Mouse (Mus musculus): ENCODE measurements around the gene Apol9b. TPM values are rescaled to one million over a fixed set of nuclear protein-coding genes. Genes with fewer than 3 reads are reported as not detected.
"Not testable (repeated sequence)": the region's sequence is repeated elsewhere in the genome, so short reads cannot be mapped to it uniquely, and the experiment has no call there.

Apol9b gene
- polyA plus RNA-seq, 1 experiment from 2014 or later, result not detected

GRCm38 (mm10) chr15:77740511-77741297 is 11.9 kb downstream of the Apol9b start:
- Histone ChIP-seq H3K4me3 (ENCODE audit: low read depth, low read length) (no peak overlapping the region), H3K9me3 (ENCODE audit: control insufficient read depth, low read length) (no peaks in the 10 kb centered on the region), H3K36me3 (ENCODE audit: control insufficient read depth, insufficient read depth, low read length) (no peaks in the 10 kb centered on the region), H3K27ac (replicated peaks; ENCODE audit: low read depth, low read length) (no peak overlapping the region), H3K4me2 (ENCODE audit: low read depth, low read length) (no peak overlapping the region), H3K9ac (ENCODE audit: low read depth, low read length) (no peak overlapping the region), H3K27me3 (replicated peaks; ENCODE audit: control insufficient read depth, insufficient read depth, low read length) (no peaks in the 10 kb centered on the region), H3K4me1 (ENCODE audit: control insufficient read depth, insufficient read depth, low read length) (no peaks in the 10 kb centered on the region)
- WGBS, result 66% methylated on average over 9 of the region's 9 CpGs
- DNase-seq (ENCODE audit: low spot score) (no peak), ATAC-seq (ENCODE audit: low read depth) (no peak)

- ATAC-seq (ENCODE audit: low read depth); H3K27ac ChIP-seq (replicated peaks; ENCODE audit: low read depth, low read length); H3K4me2 ChIP-seq (ENCODE audit: low read depth, low read length); H3K4me1 ChIP-seq (ENCODE audit: control insufficient read depth, insufficient read depth, low read length); H3K4me3 ChIP-seq (ENCODE audit: low read depth, low read length); H3K9me3 ChIP-seq (ENCODE audit: control insufficient read depth, low read length); H3K27me3 ChIP-seq (replicated peaks; ENCODE audit: control insufficient read depth, insufficient read depth, low read length); H3K36me3 ChIP-seq (ENCODE audit: control insufficient read depth, insufficient read depth, low read length); H3K9ac ChIP-seq (ENCODE audit: low read depth, low read length); DNase-seq (ENCODE audit: low spot score): not testable (repeated sequence)
- 81% methylated on average over 6 of the region's 6 CpGs for WGBS
Observed at GRCm38 (mm10) chr15:77741556-77741955, 12.7 kb downstream of the Apol9b start.

- H3K36me3 ChIP-seq (ENCODE audit: control insufficient read depth, insufficient read depth, low read length), result no peaks in the 10 kb centered on the region
- ATAC-seq (ENCODE audit: low read depth), result no peak
- no peak overlapping the region for H3K4me2 ChIP-seq (ENCODE audit: low read depth, low read length)
- H3K9ac ChIP-seq (ENCODE audit: low read depth, low read length), result no peak overlapping the region
- no peaks in the 10 kb centered on the region for H3K4me1 ChIP-seq (ENCODE audit: control insufficient read depth, insufficient read depth, low read length)
- H3K9me3 ChIP-seq (ENCODE audit: control insufficient read depth, low read length), result no peaks in the 10 kb centered on the region
- no peak overlapping the region for H3K27ac ChIP-seq (replicated peaks; ENCODE audit: low read depth, low read length)
- H3K27me3 ChIP-seq (replicated peaks; ENCODE audit: control insufficient read depth, insufficient read depth, low read length), result no peaks in the 10 kb centered on the region
- 41% methylated on average over 5 of the region's 5 CpGs for WGBS
- no peak for DNase-seq (ENCODE audit: low spot score)
- no peak overlapping the region for H3K4me3 ChIP-seq (ENCODE audit: low read depth, low read length)
Observed at GRCm38 (mm10) chr15:77744632-77745031, 15.8 kb downstream of the Apol9b start.

- no peak for ATAC-seq (ENCODE audit: low read depth)
- no peaks in the 10 kb centered on the region for H3K27me3 ChIP-seq (replicated peaks; ENCODE audit: control insufficient read depth, insufficient read depth, low read length)
- H3K27ac ChIP-seq (replicated peaks; ENCODE audit: low read depth, low read length), result no peak overlapping the region
- no peak overlapping the region for H3K4me2 ChIP-seq (ENCODE audit: low read depth, low read length)
- no peak overlapping the region for H3K4me3 ChIP-seq (ENCODE audit: low read depth, low read length)
- no peaks in the 10 kb centered on the region for H3K9me3 ChIP-seq (ENCODE audit: control insufficient read depth, low read length)
- no peak overlapping the region for H3K9ac ChIP-seq (ENCODE audit: low read depth, low read length)
- DNase-seq (ENCODE audit: low spot score), result no peak
- H3K36me3 ChIP-seq (ENCODE audit: control insufficient read depth, insufficient read depth, low read length), result no peaks in the 10 kb centered on the region
- no peaks in the 10 kb centered on the region for H3K4me1 ChIP-seq (ENCODE audit: control insufficient read depth, insufficient read depth, low read length)
Observed at GRCm38 (mm10) chr15:77745081-77745480, 16.2 kb downstream of the Apol9b start.

GRCm38 (mm10) chr15:77746326-77746725 is 17.5 kb downstream of the Apol9b start:
- no peak for DNase-seq (ENCODE audit: low spot score)
- ATAC-seq (ENCODE audit: low read depth), result no peak
- Histone ChIP-seq H3K4me3 (ENCODE audit: low read depth, low read length) (no peak overlapping the region), H3K4me2 (ENCODE audit: low read depth, low read length) (no peak overlapping the region), H3K27me3 (replicated peaks; ENCODE audit: control insufficient read depth, insufficient read depth, low read length) (no peaks in the 10 kb centered on the region), H3K4me1 (ENCODE audit: control insufficient read depth, insufficient read depth, low read length) (no peaks in the 10 kb centered on the region), H3K36me3 (ENCODE audit: control insufficient read depth, insufficient read depth, low read length) (no peaks in the 10 kb centered on the region), H3K9me3 (ENCODE audit: control insufficient read depth, low read length) (no peaks in the 10 kb centered on the region), H3K9ac (ENCODE audit: low read depth, low read length) (no peak overlapping the region), H3K27ac (replicated peaks; ENCODE audit: low read depth, low read length) (no peak overlapping the region)
- WGBS, result 83% methylated on average over 1 of the region's 1 CpGs

- 89% methylated on average over 3 of the region's 3 CpGs for WGBS
Observed at GRCm38 (mm10) chr15:77748414-77748813, 19.6 kb downstream of the Apol9b start.

GRCm38 (mm10) chr15:77749717-77750116 is 20.9 kb downstream of the Apol9b start:
- DNase-seq (ENCODE audit: low spot score) (no peak), ATAC-seq (ENCODE audit: low read depth) (no peak)
- H3K4me3 ChIP-seq (ENCODE audit: low read depth, low read length), result no peak overlapping the region
- H3K4me1 ChIP-seq (ENCODE audit: control insufficient read depth, insufficient read depth, low read length), result no peaks in the 10 kb centered on the region
- no peaks in the 10 kb centered on the region for H3K9me3 ChIP-seq (ENCODE audit: control insufficient read depth, low read length)
- no peak overlapping the region for H3K27ac ChIP-seq (replicated peaks; ENCODE audit: low read depth, low read length)
- H3K4me2 ChIP-seq (ENCODE audit: low read depth, low read length), result no peak overlapping the region
- H3K36me3 ChIP-seq (ENCODE audit: control insufficient read depth, insufficient read depth, low read length), result no peaks in the 10 kb centered on the region
- WGBS, result 89% methylated on average over 10 of the region's 10 CpGs
- no peaks in the 10 kb centered on the region for H3K27me3 ChIP-seq (replicated peaks; ENCODE audit: control insufficient read depth, insufficient read depth, low read length)
- H3K9ac ChIP-seq (ENCODE audit: low read depth, low read length), result no peak overlapping the region

More at GRCm38 (mm10) chr15:77748414-77748813, 19.6 kb downstream of the Apol9b start:
- Histone ChIP-seq H3K4me1 (ENCODE audit: control insufficient read depth, insufficient read depth, low read length) (no peaks in the 10 kb centered on the region), H3K9ac (ENCODE audit: low read depth, low read length) (no peak overlapping the region), H3K27me3 (replicated peaks; ENCODE audit: control insufficient read depth, insufficient read depth, low read length) (no peaks in the 10 kb centered on the region), H3K27ac (replicated peaks; ENCODE audit: low read depth, low read length) (no peak overlapping the region), H3K9me3 (ENCODE audit: control insufficient read depth, low read length) (no peaks in the 10 kb centered on the region), H3K36me3 (ENCODE audit: control insufficient read depth, insufficient read depth, low read length) (no peaks in the 10 kb centered on the region), H3K4me2 (ENCODE audit: low read depth, low read length) (no peak overlapping the region), H3K4me3 (ENCODE audit: low read depth, low read length) (no peak overlapping the region)
- no peak for DNase-seq (ENCODE audit: low spot score)
- no peak for ATAC-seq (ENCODE audit: low read depth)

- Histone ChIP-seq H3K36me3 (ENCODE audit: control insufficient read depth, insufficient read depth, low read length) (no peaks in the 10 kb centered on the region), H3K27ac (replicated peaks; ENCODE audit: low read depth, low read length) (no peak overlapping the region), H3K4me3 (ENCODE audit: low read depth, low read length) (no peak overlapping the region), H3K9me3 (ENCODE audit: control insufficient read depth, low read length) (no peaks in the 10 kb centered on the region), H3K27me3 (replicated peaks; ENCODE audit: control insufficient read depth, insufficient read depth, low read length) (no peaks in the 10 kb centered on the region), H3K4me2 (ENCODE audit: low read depth, low read length) (no peak overlapping the region), H3K9ac (ENCODE audit: low read depth, low read length) (no peak overlapping the region), H3K4me1 (ENCODE audit: control insufficient read depth, insufficient read depth, low read length) (no peaks in the 10 kb centered on the region)
- 29% methylated on average over 1 of the region's 1 CpGs for WGBS
- ATAC-seq (ENCODE audit: low read depth) (no peak), DNase-seq (ENCODE audit: low spot score) (peak; percentile 23)
Observed at GRCm38 (mm10) chr15:77750461-77750860, 21.6 kb downstream of the Apol9b start.

GRCm38 (mm10) chr15:77752443-77752842 is 23.6 kb downstream of the Apol9b start:
- Histone ChIP-seq H3K36me3 (ENCODE audit: control insufficient read depth, insufficient read depth, low read length) (no peaks in the 10 kb centered on the region), H3K27me3 (replicated peaks; ENCODE audit: control insufficient read depth, insufficient read depth, low read length) (no peaks in the 10 kb centered on the region), H3K4me1 (ENCODE audit: control insufficient read depth, insufficient read depth, low read length) (no peaks in the 10 kb centered on the region), H3K4me2 (ENCODE audit: low read depth, low read length) (no peak overlapping the region), H3K9ac (ENCODE audit: low read depth, low read length) (no peak overlapping the region), H3K9me3 (ENCODE audit: control insufficient read depth, low read length) (no peaks in the 10 kb centered on the region), H3K27ac (replicated peaks; ENCODE audit: low read depth, low read length) (no peak overlapping the region), H3K4me3 (ENCODE audit: low read depth, low read length) (no peak overlapping the region)
- ATAC-seq (ENCODE audit: low read depth), result no peak
- DNase-seq (ENCODE audit: low spot score), result no peak
- 64% methylated on average over 11 of the region's 11 CpGs for WGBS
